Mouse (Mus musculus) CH12.LX (cell line): ENCODE measurements around the gene Col6a6.

Experiments used
- CHD2 ChIP-seq: IDR thresholded peaks from 2 replicates; pipeline ENCODE4 v1.6.1; 2011; ENCODE audit warnings: low read length, improper control_type of control experiment
- CTCF ChIP-seq, 2 experiments: IDR thresholded peaks in 1 of 2; conservative IDR thresholded peaks in 1 of 2; 2 replicates each; pipeline ENCODE4 v1.5.1; 2011 to 2012; ENCODE audit warnings: low read depth in 2 of 2, low read length in 2 of 2, improper control_type of control experiment in 1 of 2, inconsistent platforms in 1 of 2, mild to moderate bottlenecking in 1 of 2, moderate library complexity in 1 of 2
- EP300 ChIP-seq: IDR thresholded peaks from 2 replicates; pipeline ENCODE4 v1.6.1; 2011; ENCODE audit warnings: low read length, improper control_type of control experiment
- ETS1 ChIP-seq: conservative IDR thresholded peaks from 2 replicates; pipeline ENCODE4 v1.6.1; 2012; ENCODE audit warnings: low read depth, mild to moderate bottlenecking, inconsistent platforms, low read length, improper control_type of control experiment, moderate library complexity
- JUND ChIP-seq: conservative IDR thresholded peaks from 2 replicates; pipeline ENCODE4 v1.6.1; 2011; ENCODE audit warnings: low read depth, low read length, improper control_type of control experiment
- KAT2A ChIP-seq: IDR thresholded peaks from 2 replicates; pipeline ENCODE4 v1.6.1; 2012; ENCODE audit warnings: low read length, improper control_type of control experiment, inconsistent platforms; ENCODE audit not compliant: insufficient replicate concordance
- PAX5 ChIP-seq: IDR thresholded peaks from 2 replicates; pipeline ENCODE4 v1.6.1; 2012; ENCODE audit warnings: low read length, inconsistent platforms, mixed read lengths
- POLR2A ChIP-seq: IDR thresholded peaks from 2 replicates; pipeline ENCODE4 v1.6.1; 2011; ENCODE audit warnings: low read depth, mild to moderate bottlenecking, improper control_type of control experiment, low read length
- RCOR1 ChIP-seq: conservative IDR thresholded peaks from 2 replicates; pipeline ENCODE4 v1.6.1; 2012; ENCODE audit warnings: low read depth, mild to moderate bottlenecking, inconsistent platforms, low read length, improper control_type of control experiment
- ZC3H11A ChIP-seq: IDR thresholded peaks from 2 replicates; pipeline ENCODE4 v1.6.1; 2012; ENCODE audit warnings: low read depth, mild to moderate bottlenecking, inconsistent platforms, low read length, improper control_type of control experiment
- ZNF384 ChIP-seq: IDR thresholded peaks from 2 replicates; pipeline ENCODE4 v1.6.1; 2012; ENCODE audit warnings: low read depth, low read length, improper control_type of control experiment, inconsistent platforms

- TF ChIP-seq POLR2A, result no peak
- TF ChIP-seq CTCF (conservative IDR thresholded peaks at IDR 0.05 in 1 of 2, IDR thresholded peaks at IDR 0.05 in 1 of 2; ENCODE audit: low read depth in 2 of 2, low read length in 2 of 2), result no peak
- no peak for TF ChIP-seq CHD2
- TF ChIP-seq RCOR1, result no peak
- TF ChIP-seq ETS1, result no peak
- no peak for TF ChIP-seq PAX5
- TF ChIP-seq EP300, result no peak
- no peak for TF ChIP-seq ZC3H11A
- no peak for TF ChIP-seq ZNF384
- no peak for TF ChIP-seq JUND
- no peak for TF ChIP-seq KAT2A
Measured at GRCm38 (mm10) chr9:105659877-105660276, 168.1 kb downstream of the Col6a6 start.
